8 mouse cellular contexts compared by ENCODE assay signal in the genomic region with DNA sequence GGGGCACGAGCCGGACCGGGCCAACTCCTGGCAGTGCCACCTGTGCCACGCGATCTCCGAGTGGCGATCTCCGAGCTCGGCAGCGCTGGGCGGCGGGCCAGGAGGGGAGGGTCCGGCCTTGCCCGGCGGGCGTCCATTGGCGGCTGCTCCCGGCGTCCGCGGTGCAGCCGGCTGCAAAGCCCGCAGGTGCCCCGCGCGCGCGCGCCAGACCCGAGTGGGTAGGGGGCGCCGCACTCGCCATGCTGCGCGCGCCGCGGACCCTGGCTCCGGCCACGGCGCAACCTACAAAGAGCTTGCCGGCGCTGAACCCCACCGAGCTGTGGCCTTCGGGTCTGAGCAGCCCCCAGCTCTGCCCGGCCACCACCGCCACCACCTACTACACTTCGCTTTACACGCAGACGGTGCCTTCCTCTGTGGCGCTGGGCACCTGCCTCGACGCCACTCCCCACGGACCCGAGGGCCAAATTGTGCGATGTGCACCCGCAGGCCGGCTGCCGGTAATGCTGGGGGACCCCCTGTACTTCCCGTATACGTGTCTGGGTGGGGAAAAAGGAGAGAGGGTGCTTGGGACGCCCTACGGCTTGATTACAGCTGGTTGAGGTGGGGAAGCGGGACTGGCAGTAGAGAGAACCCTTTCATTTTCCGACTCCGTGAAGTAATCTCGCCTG. TPM values are rescaled to one million over a fixed set of nuclear protein-coding genes. Genes with fewer than 3 reads are reported as not detected.
DNase-seq lines count a peak whose midpoint lies in the region; ATAC-seq lines count a peak whose summit lies in the region.

No protein-coding gene starts in this region.

- no peaks in the 10 kb centered on the region for H3K36me3 ChIP-seq in embryonic facial prominence, embryonic 12.5 days
- peaks cover 11% of the 10 kb centered on the region; the same call in 1 of the 2 replicates for H3K36me3 ChIP-seq in limb, embryonic 10.5 days
- H3K36me3 ChIP-seq in stomach, embryonic 16.5 days (ENCODE audit: control insufficient read depth, insufficient read depth, low read length) = no peaks in the 10 kb centered on the region

- H3K27ac ChIP-seq in embryonic facial prominence, embryonic 12.5 days = peak overlapping the region; percentile 63
- H3K27ac ChIP-seq in limb, embryonic 10.5 days = peak overlapping the region; percentile 90
- H3K27ac ChIP-seq in stomach, embryonic 16.5 days (ENCODE audit: low read length) = peak overlapping the region; percentile 75

- peak; percentile 29; the same call in 1 of the 2 replicates for ATAC-seq in embryonic facial prominence, embryonic 12.5 days (ENCODE audit: insufficient number of reproducible peaks, insufficient read depth, low FRiP score, low TSS enrichment)
- ATAC-seq in megakaryocyte-erythroid progenitor cell, adult 5-6 weeks (replicated peaks; ENCODE audit: low FRiP score, low TSS enrichment, poor library complexity, severe bottlenecking) = 0 out of 2 replicates have a peak, but pooled peaks have one; percentile 32
- ATAC-seq in stomach, embryonic 16.5 days (ENCODE audit: insufficient read depth, low FRiP score) = peak; percentile 26; the same call in 1 of the 2 replicates

- under 1% methylated on average over 43 of the region's 67 CpGs for WGBS in embryonic facial prominence, embryonic 12.5 days
- WGBS in limb, embryonic 10.5 days = under 1% methylated on average over 67 of the region's 67 CpGs
- under 1% methylated on average over 59 of the region's 67 CpGs for WGBS in stomach, embryonic 16.5 days

- peak overlapping the region; percentile 99 for H3K4me2 ChIP-seq in embryonic facial prominence, embryonic 12.5 days (replicated peaks)
- H3K4me2 ChIP-seq in stomach, embryonic 16.5 days (ENCODE audit: low read depth, low read length) = peak overlapping the region; percentile 99

- no peaks in the 10 kb centered on the region for H3K9me3 ChIP-seq in embryonic facial prominence, embryonic 12.5 days
- H3K9me3 ChIP-seq in limb, embryonic 10.5 days (replicated peaks) = no peaks in the 10 kb centered on the region
- H3K9me3 ChIP-seq in stomach, embryonic 16.5 days (replicated peaks; ENCODE audit: control insufficient read depth, low read length) = no peaks in the 10 kb centered on the region

- peak overlapping the region; percentile 77 for H3K9ac ChIP-seq in embryonic facial prominence, embryonic 12.5 days
- peak overlapping the region; percentile 78 for H3K9ac ChIP-seq in stomach, embryonic 16.5 days (ENCODE audit: low read length)

- H3K4me1 ChIP-seq in embryonic facial prominence, embryonic 12.5 days = peaks cover 44% of the 10 kb centered on the region
- H3K4me1 ChIP-seq in limb, embryonic 10.5 days = peaks cover 61% of the 10 kb centered on the region
- peaks cover 43% of the 10 kb centered on the region for H3K4me1 ChIP-seq in stomach, embryonic 16.5 days (ENCODE audit: control insufficient read depth, insufficient read depth, low read length)

- peak overlapping the region; percentile 58 for H3K4me3 ChIP-seq in embryonic facial prominence, embryonic 12.5 days
- H3K4me3 ChIP-seq in limb, embryonic 10.5 days = peak overlapping the region; percentile 69
- H3K4me3 ChIP-seq in stomach, embryonic 16.5 days (replicated peaks; ENCODE audit: low read length) = peak overlapping the region; percentile 62

- no peaks in the 10 kb centered on the region for H3K27me3 ChIP-seq in embryonic facial prominence, embryonic 12.5 days
- no peaks in the 10 kb centered on the region for H3K27me3 ChIP-seq in limb, embryonic 10.5 days (ENCODE audit: low read depth, poor library complexity, severe bottlenecking)
- no peaks in the 10 kb centered on the region for H3K27me3 ChIP-seq in stomach, embryonic 16.5 days (ENCODE audit: control insufficient read depth, insufficient read depth, low read length)

- DNase-seq in right cerebral cortex, postnatal 4 days = peak; percentile 62
- no peak for DNase-seq in right cerebral cortex, postnatal 25 days
- DNase-seq in heart, postnatal 14 days = peak; percentile 72 to 75
- DNase-seq in limb, embryonic 10.5 days (ENCODE audit: low spot score) = peak; percentile 72
- DNase-seq in layer of hippocampus, postnatal 14 days (ENCODE audit: low spot score in 2 of 2) = no peak

- intact Hi-C loops in heart, postnatal 14 days (cut with DNase I) = no loop called here

RNA-seq across cellular contexts. Expression of gene E2f2, which starts 0.5 kb away (rescaled TPM):
- polyA plus RNA-seq in embryonic facial prominence, embryonic 12.5 days (2016; fragmentation: Nextera tagmentation; extraction: Ambion mirVana) = 8.3 and 8.7 TPM in 2 replicates
- total RNA-seq in heart, postnatal 14 days (2021) = 10 to 100 TPM in 1 of 2 experiments, 1 to 10 TPM in 1; 9.4 to 10.4 TPM
- polyA plus RNA-seq in limb, embryonic 10.5 days (2016; fragmentation: Nextera tagmentation; extraction: Ambion mirVana) = 6.4 and 7.3 TPM in 2 replicates
- 11.1 and 17.0 TPM in 2 replicates for total RNA-seq in megakaryocyte-erythroid progenitor cell, adult 5-6 weeks (2014; fragmentation: Nextera tagmentation)
- total RNA-seq in megakaryocyte-erythroid progenitor cell, adult 5-6 weeks (2017) = 4.5 and 10.2 TPM in 2 replicates
- 7.7 and 9.3 TPM in 2 replicates for polyA plus RNA-seq in stomach, embryonic 16.5 days (2015; fragmentation: Nextera tagmentation; extraction: Ambion mirVana)
- total RNA-seq in layer of hippocampus, postnatal 14 days (2021) = 1 to 10 TPM; 1.1 to 1.4 TPM

RNA-seq across cellular contexts. Expression of gene Id3, which starts 29.4 kb away (rescaled TPM):
- 612 and 623 TPM in 2 replicates for polyA plus RNA-seq in embryonic facial prominence, embryonic 12.5 days (2016; fragmentation: Nextera tagmentation; extraction: Ambion mirVana)
- 10 to 100 TPM; 85.4 to 93.7 TPM for total RNA-seq in heart, postnatal 14 days (2021)
- polyA plus RNA-seq in limb, embryonic 10.5 days (2016; fragmentation: Nextera tagmentation; extraction: Ambion mirVana) = 375 and 475 TPM in 2 replicates
- total RNA-seq in megakaryocyte-erythroid progenitor cell, adult 5-6 weeks (2014; fragmentation: Nextera tagmentation) = 1.5 and 7.8 TPM in 2 replicates
- total RNA-seq in megakaryocyte-erythroid progenitor cell, adult 5-6 weeks (2017) = 1.9 and 3.1 TPM in 2 replicates
- 271 and 285 TPM in 2 replicates for polyA plus RNA-seq in stomach, embryonic 16.5 days (2015; fragmentation: Nextera tagmentation; extraction: Ambion mirVana)
- total RNA-seq in layer of hippocampus, postnatal 14 days (2021) = 10 to 100 TPM; 77.9 to 91.6 TPM

RNA-seq across cellular contexts. Expression of gene Asap3, which starts 33.5 kb away (rescaled TPM):
- 13.1 and 13.3 TPM in 2 replicates for polyA plus RNA-seq in embryonic facial prominence, embryonic 12.5 days (2016; fragmentation: Nextera tagmentation; extraction: Ambion mirVana)
- total RNA-seq in heart, postnatal 14 days (2021) = 10 to 100 TPM; 11.6 to 12.8 TPM
- 2.3 and 3.7 TPM in 2 replicates for polyA plus RNA-seq in limb, embryonic 10.5 days (2016; fragmentation: Nextera tagmentation; extraction: Ambion mirVana)
- total RNA-seq in megakaryocyte-erythroid progenitor cell, adult 5-6 weeks (2014; fragmentation: Nextera tagmentation) = not detected in 2 replicates
- not detected in 2 replicates for total RNA-seq in megakaryocyte-erythroid progenitor cell, adult 5-6 weeks (2017)
- 7.0 and 7.1 TPM in 2 replicates for polyA plus RNA-seq in stomach, embryonic 16.5 days (2015; fragmentation: Nextera tagmentation; extraction: Ambion mirVana)
- 1 to 10 TPM; 5.1 to 6.0 TPM for total RNA-seq in layer of hippocampus, postnatal 14 days (2021)

Comparison
In these comparisons a context has a peak if more than half of its experiments do, and no peak if none do; other contexts are left out.
1. DNase-seq: peak in right cerebral cortex, postnatal 4 days (single experiment), heart, postnatal 14 days (2 of 2) and limb, embryonic 10.5 days (single experiment); none in right cerebral cortex, postnatal 25 days (single experiment) and layer of hippocampus, postnatal 14 days (0 of 2).
2. RNA of gene Id3, which starts 29.4 kb away (total RNA-seq): 85.4 to 93.7 TPM in heart, postnatal 14 days and 77.9 to 91.6 TPM in layer of hippocampus, postnatal 14 days; 1.5 to 7.8 TPM in megakaryocyte-erythroid progenitor cell, adult 5-6 weeks; every median in the first group is over 4 times any median in the second.
3. RNA of gene Asap3, which starts 33.5 kb away (total RNA-seq): 11.6 to 12.8 TPM in heart, postnatal 14 days and 5.1 to 6.0 TPM in layer of hippocampus, postnatal 14 days; not detected in megakaryocyte-erythroid progenitor cell, adult 5-6 weeks; every median in the first group is over 4 times any median in the second.
4. Peak in every context shown above with its lines, with median percentiles within 50 percentile points of each other: ATAC-seq, H3K27ac ChIP-seq and H3K4me3 ChIP-seq.